Mouse (Mus musculus) lung, embryonic 16.5 days (tissue): Measurements from ENCODE around the gene Fndc1. TPM values are rescaled to one million over a fixed set of nuclear protein-coding genes. Genes with fewer than 3 reads are reported as not detected.

Experiments used
- ATAC-seq: fragments of 200-750 bp; cut with Nextera tagmentation; 2 replicates; pipeline ENCODE4 v1.8.0; 2017; ENCODE audit warnings: low read depth, mild to moderate bottlenecking, moderate library complexity
- H3K27ac ChIP-seq: fragments of 300-500 bp; sonication (generic); 2 replicates; pipeline ENCODE4 v1.5.1; 2014; ENCODE audit warnings: mild to moderate bottlenecking, control low read depth, low read length
- H3K27me3 ChIP-seq: fragments of 300-500 bp; sonication (generic); 2 replicates; pipeline ENCODE4 v1.6.1; 2014; ENCODE audit warnings: low read depth, low read length, mixed read lengths; ENCODE audit not compliant: control insufficient read depth, insufficient read depth
- H3K36me3 ChIP-seq: fragments of 300-500 bp; sonication (generic); 2 replicates; pipeline ENCODE4 v1.6.1; 2014; ENCODE audit warnings: low read length; ENCODE audit not compliant: control insufficient read depth, insufficient read depth
- H3K4me1 ChIP-seq: fragments of 300-500 bp; sonication (generic); replicated peaks from 2 replicates; pipeline ENCODE4 v1.6.1; 2014; ENCODE audit warnings: low read length, mixed read lengths; ENCODE audit not compliant: control insufficient read depth, insufficient read depth
- H3K4me2 ChIP-seq: fragments of 300-500 bp; sonication (generic); 2 replicates; pipeline ENCODE4 v1.6.1; 2014; ENCODE audit warnings: low read depth, low read length, control low read depth
- H3K4me3 ChIP-seq: fragments of 300-500 bp; sonication (generic); 2 replicates; pipeline ENCODE4 v1.5.1; 2014; ENCODE audit warnings: mild to moderate bottlenecking, low read length, control low read depth
- H3K9ac ChIP-seq: fragments of 300-500 bp; sonication (generic); 2 replicates; pipeline ENCODE4 v1.6.1; 2014; ENCODE audit warnings: low read length, control low read depth
- H3K9me3 ChIP-seq: fragments of 300-500 bp; sonication (generic); 2 replicates; pipeline ENCODE4 v1.6.1; 2016; ENCODE audit warnings: low read length; ENCODE audit not compliant: control insufficient read depth
- WGBS: fragments of 180-500 bp; shearing (Covaris S2); extraction: QIAGEN DNeasy Blood & Tissue Kit; methylation state at CpG from one replicate; pipeline ENCODE4 v1.1.7; 2014; 5-methylcytosine and 5-hydroxymethylcytosine counted together
- polyA plus RNA-seq: library from polyadenylated mRNA; unstranded; fragments of >200 nt; fragmentation: Nextera tagmentation; extraction: Ambion mirVana; gene quantifications from 2 replicates; pipeline ENCODE4 v1.2.1, GENCODE M21; 2015

The Fndc1 gene
- polyA plus RNA-seq, 1 experiment from 2014 or later = 41.3 TPM

GRCm38 (mm10) chr17:7802483-7802882, 24.6 kb downstream of the Fndc1 start:
- H3K36me3 ChIP-seq = no peaks in the 10 kb centered on the region
- H3K9me3 ChIP-seq = no peaks in the 10 kb centered on the region
- no peaks in the 10 kb centered on the region for H3K27me3 ChIP-seq
- H3K4me1 ChIP-seq = no peaks in the 10 kb centered on the region
- no peak overlapping the region for H3K4me2 ChIP-seq
- H3K4me3 ChIP-seq = no peak overlapping the region
- H3K27ac ChIP-seq = no peak overlapping the region
- ATAC-seq = no peak
- 72% methylated on average over 9 of the region's 9 CpGs for WGBS
- H3K9ac ChIP-seq = no peak overlapping the region

- no peak overlapping the region for H3K9ac ChIP-seq
- H3K4me1 ChIP-seq = 0 out of 2 replicates have a peak, but pooled peaks cover 3% of the 10 kb centered on the region
- no peak overlapping the region for H3K4me3 ChIP-seq
- H3K4me2 ChIP-seq = no peak overlapping the region
- no peaks in the 10 kb centered on the region for H3K36me3 ChIP-seq
- H3K27ac ChIP-seq = no peak overlapping the region
- 69% methylated on average over 3 of the region's 3 CpGs for WGBS
- no peaks in the 10 kb centered on the region for H3K27me3 ChIP-seq
- no peak for ATAC-seq
- no peaks in the 10 kb centered on the region for H3K9me3 ChIP-seq
These were observed 27.2 kb downstream of the Fndc1 start for GRCm38 (mm10) chr17:7799894-7800293.

- Histone ChIP-seq H3K4me1 (0 out of 2 replicates have a peak, but pooled peaks cover 3% of the 10 kb centered on the region), H3K27ac (no peak overlapping the region), H3K9ac (no peak overlapping the region), H3K9me3 (no peaks in the 10 kb centered on the region), H3K4me2 (no peak overlapping the region), H3K27me3 (no peaks in the 10 kb centered on the region), H3K4me3 (no peak overlapping the region), H3K36me3 (no peaks in the 10 kb centered on the region)
- WGBS = 65% methylated on average over 8 of the region's 8 CpGs
- ATAC-seq = peak; percentile 62
These were observed 31.5 kb downstream of the Fndc1 start for GRCm38 (mm10) chr17:7795584-7795983.

GRCm38 (mm10) chr17:7795168-7795567, 31.9 kb downstream of the Fndc1 start:
- Histone ChIP-seq H3K27ac (no peak overlapping the region), H3K27me3 (no peaks in the 10 kb centered on the region), H3K36me3 (no peaks in the 10 kb centered on the region), H3K4me3 (no peak overlapping the region), H3K4me2 (no peak overlapping the region), H3K4me1 (0 out of 2 replicates have a peak, but pooled peaks cover 3% of the 10 kb centered on the region), H3K9me3 (no peaks in the 10 kb centered on the region), H3K9ac (no peak overlapping the region)
- ATAC-seq = no peak
- WGBS = 63% methylated on average over 2 of the region's 2 CpGs

- ATAC-seq = peak; percentile 51; the same call in 1 of the 2 replicates
- no peaks in the 10 kb centered on the region for H3K9me3 ChIP-seq
- H3K27me3 ChIP-seq = no peaks in the 10 kb centered on the region
- H3K36me3 ChIP-seq = no peaks in the 10 kb centered on the region
- 66% methylated on average over 6 of the region's 6 CpGs for WGBS
- H3K4me2 ChIP-seq = no peak overlapping the region
- no peak overlapping the region for H3K9ac ChIP-seq
- H3K27ac ChIP-seq = no peak overlapping the region
- H3K4me3 ChIP-seq = no peak overlapping the region
- H3K4me1 ChIP-seq = 0 out of 2 replicates have a peak, but pooled peaks cover 3% of the 10 kb centered on the region
These were observed 33.0 kb downstream of the Fndc1 start for GRCm38 (mm10) chr17:7794093-7794492.

GRCm38 (mm10) chr17:7790512-7790911, 36.6 kb downstream of the Fndc1 start:
- H3K36me3 ChIP-seq = no peaks in the 10 kb centered on the region
- H3K4me3 ChIP-seq = no peak overlapping the region
- no peaks in the 10 kb centered on the region for H3K9me3 ChIP-seq
- no peak overlapping the region for H3K27ac ChIP-seq
- 48% methylated on average over 3 of the region's 3 CpGs for WGBS
- no peak overlapping the region for H3K4me2 ChIP-seq
- no peaks in the 10 kb centered on the region for H3K4me1 ChIP-seq
- H3K27me3 ChIP-seq = no peaks in the 10 kb centered on the region
- H3K9ac ChIP-seq = no peak overlapping the region
- no peak for ATAC-seq

GRCm38 (mm10) chr17:7774101-7774500, 53.0 kb downstream of the Fndc1 start:
- no peak overlapping the region for H3K4me3 ChIP-seq
- H3K4me1 ChIP-seq = no peaks in the 10 kb centered on the region
- no peaks in the 10 kb centered on the region for H3K9me3 ChIP-seq
- ATAC-seq = no peak
- H3K36me3 ChIP-seq = no peaks in the 10 kb centered on the region
- no peaks in the 10 kb centered on the region for H3K27me3 ChIP-seq
- H3K27ac ChIP-seq = no peak overlapping the region
- no peak overlapping the region for H3K9ac ChIP-seq
- no peak overlapping the region for H3K4me2 ChIP-seq
- WGBS = 70% methylated on average over 3 of the region's 3 CpGs

GRCm38 (mm10) chr17:7759786-7760185, 67.3 kb downstream of the Fndc1 start:
- Histone ChIP-seq H3K27me3 (no peaks in the 10 kb centered on the region), H3K4me2 (no peak overlapping the region), H3K36me3 (no peaks in the 10 kb centered on the region), H3K27ac (no peak overlapping the region), H3K4me1 (0 out of 2 replicates have a peak, but pooled peaks cover 3% of the 10 kb centered on the region), H3K4me3 (no peak overlapping the region), H3K9ac (no peak overlapping the region), H3K9me3 (no peaks in the 10 kb centered on the region)
- no peak for ATAC-seq
- WGBS = 76% methylated on average over 4 of the region's 4 CpGs

GRCm38 (mm10) chr17:7755001-7755400, 72.1 kb downstream of the Fndc1 start:
- Histone ChIP-seq H3K9ac (no peak overlapping the region), H3K9me3 (no peaks in the 10 kb centered on the region), H3K4me2 (no peak overlapping the region), H3K27me3 (no peaks in the 10 kb centered on the region), H3K27ac (no peak overlapping the region), H3K36me3 (no peaks in the 10 kb centered on the region), H3K4me1 (no peaks in the 10 kb centered on the region), H3K4me3 (no peak overlapping the region)
- 80% methylated on average over 11 of the region's 11 CpGs for WGBS
- no peak for ATAC-seq

GRCm38 (mm10) chr17:7753383-7753782, 73.7 kb downstream of the Fndc1 start:
- Histone ChIP-seq H3K27me3 (no peaks in the 10 kb centered on the region), H3K4me2 (no peak overlapping the region), H3K27ac (no peak overlapping the region), H3K4me1 (no peaks in the 10 kb centered on the region), H3K9ac (no peak overlapping the region), H3K36me3 (no peaks in the 10 kb centered on the region), H3K9me3 (no peaks in the 10 kb centered on the region), H3K4me3 (no peak overlapping the region)
- ATAC-seq = no peak
- WGBS = 59% methylated on average over 7 of the region's 7 CpGs
